Mouse (Mus musculus) liver, adult 2 months (tissue): ENCODE results near the gene Il17rd. TPM values are rescaled to one million over a fixed set of nuclear protein-coding genes. Genes with fewer than 3 reads are reported as not detected.

Experiments used
- DNase-seq: peaks from one replicate; pipeline ENCODE4 v3.0.0-alpha.2; 2011; ENCODE audit warnings: low read depth, low spot score; ENCODE audit errors: extremely low read depth
- H3K27ac ChIP-seq: fragments of 200-500 bp; replicated peaks from 2 replicates; pipeline ENCODE4 v1.5.1; 2012; ENCODE audit warnings: low read depth, mild to moderate bottlenecking, control low read depth, inconsistent platforms, low read length; ENCODE audit not compliant: insufficient read depth
- H3K27me3 ChIP-seq: fragments of 200-500 bp; 2 replicates; pipeline ENCODE4 v1.6.1; 2012; ENCODE audit warnings: mild to moderate bottlenecking, moderate library complexity, low read length, inconsistent platforms; ENCODE audit not compliant: control insufficient read depth, insufficient read depth
- H3K36me3 ChIP-seq: fragments of 200-500 bp; 2 replicates; pipeline ENCODE4 v1.6.1; 2012; ENCODE audit warnings: low read length, inconsistent platforms; ENCODE audit not compliant: control insufficient read depth, insufficient read depth
- H3K4me1 ChIP-seq: fragments of 200-500 bp; 2 replicates; pipeline ENCODE4 v1.6.1; 2011; ENCODE audit warnings: low read length; ENCODE audit not compliant: control insufficient read depth, insufficient read depth
- H3K4me3 ChIP-seq: fragments of 200-500 bp; 2 replicates; pipeline ENCODE4 v1.5.1; 2011; ENCODE audit warnings: low read depth, mild to moderate bottlenecking, control low read depth, low read length, moderate library complexity; ENCODE audit not compliant: insufficient read depth
- H3K79me2 ChIP-seq: fragments of 200-500 bp; 2 replicates; pipeline ENCODE4 v1.6.1; 2012; ENCODE audit warnings: inconsistent platforms, mild to moderate bottlenecking, low read length, moderate library complexity; ENCODE audit not compliant: control insufficient read depth, insufficient read depth
- H3K9ac ChIP-seq: fragments of 200-500 bp; 2 replicates; pipeline ENCODE4 v1.6.1; 2012; ENCODE audit warnings: low read depth, mild to moderate bottlenecking, control low read depth, inconsistent platforms, low read length
- CTCF ChIP-seq: fragments of 200-500 bp; IDR thresholded peaks from 2 replicates; pipeline ENCODE4 v1.5.1; 2011; ENCODE audit warnings: low read depth, low read length, control low read depth
- POLR2A ChIP-seq: fragments of 200-500 bp; IDR thresholded peaks from 2 replicates; pipeline ENCODE4 v1.6.1; 2011; ENCODE audit warnings: low read length, control low read depth; ENCODE audit not compliant: insufficient read depth; ENCODE audit errors: extremely low read depth
- WGBS: fragments of 180-500 bp; shearing (Covaris S2); methylation state at CpG from one replicate; pipeline ENCODE4 v1.1.7; 2018; 5-methylcytosine and 5-hydroxymethylcytosine counted together
- polyA plus RNA-seq: library from polyadenylated mRNA; depleted of rRNA; stranded (reverse); fragments of >200 nt; gene quantifications from 2 replicates; pipeline ENCODE4 v1.2.3, GENCODE M21; 2012
- total RNA-seq: library from RNA; depleted of rRNA; stranded (reverse); fragments of >200 nt; gene quantifications from 2 replicates; pipeline ENCODE4 v1.2.3, GENCODE M21; 2014

Il17rd gene
- total and polyA plus RNA-seq, 2 experiments, result 0.16 to 0.55 TPM

DNA sequence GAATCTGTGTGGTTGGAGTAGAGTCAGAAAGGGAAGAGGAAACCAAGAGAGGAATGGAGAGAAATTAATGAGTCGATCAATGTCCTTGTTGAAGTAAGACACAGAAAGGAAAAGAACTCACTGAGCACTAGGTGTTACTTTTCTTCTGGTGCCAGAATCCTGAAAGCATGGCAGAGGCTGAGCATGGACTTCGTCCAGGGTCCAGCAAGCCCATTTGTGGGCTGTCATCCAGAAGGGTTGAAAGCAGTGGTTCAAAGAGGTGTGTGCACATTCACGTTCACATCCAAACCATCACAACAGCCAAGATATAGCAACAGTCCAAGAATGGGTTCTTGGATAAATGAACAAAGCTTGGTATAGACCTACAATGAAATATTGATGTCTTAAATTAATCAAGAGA, 91.3 kb downstream of the Il17rd start:
- Histone ChIP-seq H3K27ac (no peak overlapping the region), H3K9ac (no peak overlapping the region), H3K4me3 (no peak overlapping the region), H3K36me3 (no peaks in the 10 kb centered on the region), H3K4me1 (no peaks in the 10 kb centered on the region), H3K27me3 (no peaks in the 10 kb centered on the region), H3K79me2 (peaks cover 7% of the 10 kb centered on the region; the same call in 1 of the 2 replicates)
- TF ChIP-seq POLR2A (no peak), CTCF (no peak)
- 58% methylated on average over 3 of the region's 3 CpGs for WGBS
- DNase-seq, result peak; percentile 39

DNA sequence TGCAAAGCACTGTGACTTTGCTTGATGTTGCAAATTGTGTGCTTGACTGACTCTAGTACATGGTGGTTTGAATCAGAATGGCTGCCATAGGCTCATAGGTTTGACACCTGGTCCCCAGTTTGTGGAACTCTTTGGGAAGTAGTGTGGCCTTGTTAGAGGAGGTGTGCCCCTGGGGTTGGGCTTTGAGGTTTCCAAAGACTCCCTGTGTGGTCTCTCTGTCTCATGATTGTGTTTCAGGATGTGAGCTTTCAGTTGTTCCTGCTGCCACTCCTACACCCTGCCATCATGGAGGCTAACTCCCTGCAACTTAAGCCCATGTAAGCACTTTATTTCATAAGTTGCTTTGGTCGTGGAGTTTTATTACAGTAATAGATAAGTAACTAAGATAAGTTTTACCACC, 91.9 kb downstream of the Il17rd start:
- 71% methylated on average over 1 of the region's 1 CpGs for WGBS
- no peak overlapping the region for H3K27ac ChIP-seq
- TF ChIP-seq POLR2A (no peak), CTCF (no peak)
- H3K27me3 ChIP-seq, result no peaks in the 10 kb centered on the region
- H3K4me3 ChIP-seq, result no peak overlapping the region
- H3K36me3 ChIP-seq, result no peaks in the 10 kb centered on the region
- H3K9ac ChIP-seq, result no peak overlapping the region
- no peak for DNase-seq
- peaks cover 7% of the 10 kb centered on the region; the same call in 1 of the 2 replicates for H3K79me2 ChIP-seq
- H3K4me1 ChIP-seq, result no peaks in the 10 kb centered on the region

DNA sequence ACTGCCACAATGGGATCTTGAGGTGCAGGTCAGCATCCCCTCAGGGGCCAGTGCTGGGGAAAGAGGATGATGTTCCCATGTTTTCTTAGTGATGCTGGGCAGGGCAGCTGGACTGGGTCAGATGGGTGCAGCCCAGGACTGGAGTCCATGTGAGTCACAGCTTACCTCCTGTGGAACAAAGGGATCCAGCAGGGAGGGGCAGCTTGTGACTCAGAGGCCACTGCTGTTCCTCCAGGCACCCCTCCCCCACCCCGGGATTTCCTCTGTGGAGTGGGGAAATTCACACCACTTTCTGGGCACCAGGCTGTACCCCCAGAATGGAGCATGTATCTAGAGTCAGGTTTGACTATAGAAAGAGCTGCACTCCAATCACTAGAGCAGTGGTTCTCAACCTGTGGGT, 92.8 kb downstream of the Il17rd start:
- 68% methylated on average over 1 of the region's 1 CpGs for WGBS

DNA sequence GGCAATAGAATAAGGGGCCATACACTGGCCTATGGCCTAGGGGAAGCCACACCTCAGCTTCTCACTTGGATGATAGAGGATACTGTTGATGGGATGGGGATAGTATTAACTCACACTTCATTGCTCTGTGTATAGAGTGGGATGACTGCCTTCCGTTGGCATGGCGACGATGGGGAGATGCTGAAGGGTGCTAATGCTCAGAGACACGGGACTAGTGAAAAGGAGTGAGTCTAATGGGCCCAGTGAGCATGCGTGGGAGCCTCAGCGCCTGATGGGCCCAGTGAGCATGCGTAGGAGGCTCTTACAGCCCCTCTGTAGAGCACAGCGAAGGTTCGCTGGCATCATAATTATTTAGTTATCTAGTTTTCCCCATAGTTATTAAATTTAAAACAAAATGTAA, 100.2 kb downstream of the Il17rd start:
- no peak overlapping the region for H3K4me3 ChIP-seq
- TF ChIP-seq CTCF (no peak), POLR2A (no peak)
- WGBS, result 93% methylated on average over 9 of the region's 9 CpGs

More for the DNA sequence above, 92.8 kb downstream of the Il17rd start:
- no peaks in the 10 kb centered on the region for H3K36me3 ChIP-seq
- H3K9ac ChIP-seq, result no peak overlapping the region
- H3K27me3 ChIP-seq, result no peaks in the 10 kb centered on the region
- TF ChIP-seq POLR2A (no peak), CTCF (no peak)
- no peak for DNase-seq
- no peak overlapping the region for H3K4me3 ChIP-seq
- no peaks in the 10 kb centered on the region for H3K4me1 ChIP-seq
- H3K27ac ChIP-seq, result no peak overlapping the region
- H3K79me2 ChIP-seq, result peaks cover 7% of the 10 kb centered on the region; the same call in 1 of the 2 replicates

DNA sequence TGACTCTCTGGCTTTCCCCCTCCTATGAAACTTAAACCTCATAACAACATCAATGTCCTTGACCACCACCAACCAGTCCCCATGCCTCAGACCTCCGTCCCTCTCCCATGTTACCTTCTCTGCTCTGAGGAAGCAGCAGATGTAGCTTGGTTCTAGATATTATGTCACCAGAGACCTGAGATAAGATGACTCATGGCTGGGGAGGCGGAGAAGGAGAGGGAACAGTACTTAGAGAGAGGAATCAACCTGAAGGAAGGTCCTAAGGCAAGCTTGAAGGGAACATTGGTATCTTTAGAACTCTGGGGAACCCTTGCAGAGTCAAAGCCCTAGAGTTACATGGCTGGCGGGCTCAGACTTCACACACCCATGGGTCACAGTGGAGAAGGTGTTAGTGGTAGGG, 101.2 kb downstream of the Il17rd start:
- no peak overlapping the region for H3K27ac ChIP-seq
- TF ChIP-seq CTCF (no peak), POLR2A (no peak)
- no peaks in the 10 kb centered on the region for H3K36me3 ChIP-seq
- DNase-seq, result no peak
- 92% methylated on average over 3 of the region's 3 CpGs for WGBS
- no peak overlapping the region for H3K4me3 ChIP-seq
- no peaks in the 10 kb centered on the region for H3K4me1 ChIP-seq
- H3K27me3 ChIP-seq, result no peaks in the 10 kb centered on the region
- H3K79me2 ChIP-seq, result no peaks in the 10 kb centered on the region; the same call in 1 of the 2 replicates
- H3K9ac ChIP-seq, result no peak overlapping the region

More for the DNA sequence above, 100.2 kb downstream of the Il17rd start:
- Histone ChIP-seq H3K4me1 (no peaks in the 10 kb centered on the region), H3K79me2 (no peaks in the 10 kb centered on the region; the same call in 1 of the 2 replicates), H3K27ac (no peak overlapping the region), H3K9ac (no peak overlapping the region), H3K27me3 (no peaks in the 10 kb centered on the region), H3K36me3 (no peaks in the 10 kb centered on the region)
- DNase-seq, result no peak

DNA sequence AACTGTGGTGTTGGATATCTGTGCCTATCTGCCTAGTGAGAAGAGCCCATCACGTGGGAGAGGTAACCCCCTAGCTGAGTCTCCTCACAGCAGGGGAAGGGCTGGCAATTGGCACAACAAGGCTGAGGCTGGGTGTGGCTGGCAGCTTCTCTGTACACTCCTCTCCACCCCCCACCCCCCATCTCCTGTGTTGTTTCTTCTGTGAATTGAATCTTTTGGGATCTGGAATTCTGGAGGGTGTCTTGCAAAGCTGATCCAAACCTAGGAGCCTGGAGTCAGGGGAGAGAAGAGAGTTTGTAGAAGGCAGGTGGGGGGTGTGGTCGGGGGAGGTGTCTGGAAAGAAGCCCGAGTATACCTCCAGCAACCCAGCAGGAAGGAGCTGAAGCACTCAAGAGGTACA, 102.7 kb downstream of the Il17rd start:
- H3K4me1 ChIP-seq, result no peaks in the 10 kb centered on the region
- no peak for TF ChIP-seq POLR2A
- no peak for TF ChIP-seq CTCF
- no peaks in the 10 kb centered on the region for H3K27me3 ChIP-seq
- DNase-seq, result no peak
- no peak overlapping the region for H3K27ac ChIP-seq
- H3K79me2 ChIP-seq, result no peaks in the 10 kb centered on the region; the same call in 1 of the 2 replicates
- H3K9ac ChIP-seq, result no peak overlapping the region
- WGBS, result 68% methylated on average over 3 of the region's 3 CpGs
- no peaks in the 10 kb centered on the region for H3K36me3 ChIP-seq
- H3K4me3 ChIP-seq, result no peak overlapping the region
